Mouse (Mus musculus) MEL (cell line): ENCODE data around the gene Gpr108. TPM values are rescaled to one million over a fixed set of nuclear protein-coding genes. Genes with fewer than 3 reads are reported as not detected.

Source experiments
- DNase-seq: peaks from one replicate; pipeline ENCODE4 v3.0.0; 2011; ENCODE audit warnings: low read depth, low spot score
- H3K27ac ChIP-seq: 2 replicates; pipeline ENCODE4 v1.5.1; 2012; ENCODE audit warnings: low read depth, mild to moderate bottlenecking, control low read depth, low read length, moderate library complexity; ENCODE audit not compliant: control insufficient read depth
- H3K27me3 ChIP-seq, 2 experiments: fragments of 150-350 bp in 1 of 2; sonication (generic) in 1 of 2; 2 replicates each; pipeline ENCODE4 v1.6.1; 2012; ENCODE audit warnings: low read length in 2 of 2, mild to moderate bottlenecking in 2 of 2, improper control_type of control experiment in 1 of 2, moderate library complexity in 1 of 2; ENCODE audit not compliant: insufficient read depth in 2 of 2, control insufficient read depth in 1 of 2
- H3K36me3 ChIP-seq, 2 experiments: 2 replicates each; pipeline ENCODE4 v1.6.1; 2012 to 2014; ENCODE audit warnings: low read length in 2 of 2, improper control_type of control experiment in 1 of 2, inconsistent platforms in 1 of 2, mild to moderate bottlenecking in 1 of 2; ENCODE audit not compliant: insufficient read depth in 2 of 2, control insufficient read depth in 1 of 2
- H3K4me1 ChIP-seq, 2 experiments: fragments of 150-350 bp in 1 of 2; sonication (generic) in 1 of 2; 2 replicates each; pipeline ENCODE4 v1.6.1; 2012; ENCODE audit warnings: low read length in 2 of 2, improper control_type of control experiment in 1 of 2, mild to moderate bottlenecking in 1 of 2; ENCODE audit not compliant: insufficient read depth in 2 of 2, control insufficient read depth in 1 of 2
- H3K4me3 ChIP-seq, 2 experiments: fragments of 150-350 bp in 1 of 2; sonication (generic) in 1 of 2; 2 replicates each; pipeline ENCODE4 v1.5.1; 2012; ENCODE audit warnings: low read depth in 2 of 2, low read length in 2 of 2, mild to moderate bottlenecking in 2 of 2, moderate library complexity in 2 of 2, control low read depth in 1 of 2, improper control_type of control experiment in 1 of 2; ENCODE audit not compliant: control insufficient read depth in 1 of 2, insufficient read depth in 1 of 2
- H3K79me2 ChIP-seq: 2 replicates; pipeline ENCODE4 v1.6.1; 2012; ENCODE audit warnings: mild to moderate bottlenecking, low read length, moderate library complexity; ENCODE audit not compliant: control insufficient read depth, poor library complexity, insufficient read depth
- H3K9ac ChIP-seq: 2 replicates; pipeline ENCODE4 v1.6.1; 2012; ENCODE audit warnings: low read depth, mild to moderate bottlenecking, control low read depth, low read length, moderate library complexity; ENCODE audit not compliant: control insufficient read depth, poor library complexity, severe bottlenecking
- H3K9me3 ChIP-seq: fragments of 150-350 bp; sonication (generic); replicated peaks from 2 replicates; pipeline ENCODE4 v1.6.1; 2012; ENCODE audit warnings: mild to moderate bottlenecking, low read length, improper control_type of control experiment, moderate library complexity; ENCODE audit not compliant: insufficient read depth
- BHLHE40 ChIP-seq: IDR thresholded peaks from 2 replicates; pipeline ENCODE4 v1.6.1; 2012; ENCODE audit warnings: low read depth, mild to moderate bottlenecking, inconsistent platforms, low read length, improper control_type of control experiment, borderline replicate concordance
- CHD1 ChIP-seq: IDR thresholded peaks from 2 replicates; pipeline ENCODE4 v1.6.1; 2012; ENCODE audit warnings: low read depth, mild to moderate bottlenecking, inconsistent platforms, low read length, improper control_type of control experiment
- CHD2 ChIP-seq: IDR thresholded peaks from 2 replicates; pipeline ENCODE4 v1.6.1; 2011; ENCODE audit warnings: low read length, improper control_type of control experiment
- ELF1 ChIP-seq: IDR thresholded peaks from 2 replicates; pipeline ENCODE4 v1.6.1; 2014; ENCODE audit warnings: low read depth, mild to moderate bottlenecking, inconsistent platforms, low read length, improper control_type of control experiment, moderate library complexity
- EP300 ChIP-seq, 2 experiments: IDR thresholded peaks; 2 replicates each; pipeline ENCODE4 v1.6.1; 2011; ENCODE audit warnings: improper control_type of control experiment in 2 of 2, low read length in 2 of 2, low read depth in 1 of 2, mild to moderate bottlenecking in 1 of 2
- GABPA ChIP-seq: IDR thresholded peaks from 2 replicates; pipeline ENCODE4 v1.6.1; 2012; ENCODE audit warnings: low read depth, mild to moderate bottlenecking, inconsistent platforms, low read length, improper control_type of control experiment, moderate library complexity
- GATA1 ChIP-seq: IDR thresholded peaks from 2 replicates; pipeline ENCODE4 v1.6.1; 2011; ENCODE audit warnings: low read depth, low read length, improper control_type of control experiment
- KAT2A ChIP-seq: conservative IDR thresholded peaks from 2 replicates; pipeline ENCODE4 v1.6.1; 2012; ENCODE audit warnings: low read depth, low read length, improper control_type of control experiment, inconsistent platforms
- MAX ChIP-seq: IDR thresholded peaks from 2 replicates; pipeline ENCODE4 v1.6.1; 2011; ENCODE audit warnings: low read length, improper control_type of control experiment
- MAZ ChIP-seq: IDR thresholded peaks from 2 replicates; pipeline ENCODE4 v1.6.1; 2012; ENCODE audit warnings: low read depth, mild to moderate bottlenecking, inconsistent platforms, low read length, improper control_type of control experiment
- MEF2A ChIP-seq: IDR thresholded peaks from 2 replicates; pipeline ENCODE4 v1.6.1; 2014; ENCODE audit warnings: low read depth, mild to moderate bottlenecking, inconsistent platforms, low read length, improper control_type of control experiment; ENCODE audit not compliant: poor library complexity, insufficient replicate concordance, severe bottlenecking; ENCODE audit errors: extremely low read depth
- MXI1 ChIP-seq: IDR thresholded peaks from 2 replicates; pipeline ENCODE4 v1.6.1; 2011; ENCODE audit warnings: mild to moderate bottlenecking, low read depth, low read length, improper control_type of control experiment
- MYC ChIP-seq: IDR thresholded peaks from 2 replicates; pipeline ENCODE4 v1.6.1; 2011; ENCODE audit warnings: low read depth, mild to moderate bottlenecking, low read length, improper control_type of control experiment, moderate library complexity
- NRF1 ChIP-seq: IDR thresholded peaks from 2 replicates; pipeline ENCODE4 v1.6.1; 2014; ENCODE audit warnings: low read depth, mild to moderate bottlenecking, inconsistent platforms, low read length, improper control_type of control experiment, moderate library complexity; ENCODE audit not compliant: poor library complexity, insufficient read depth, severe bottlenecking
- POLR2A ChIP-seq, 2 experiments: IDR thresholded peaks; 2 replicates each; pipeline ENCODE4 v1.6.1; 2011 to 2012; ENCODE audit warnings: low read length in 2 of 2, mild to moderate bottlenecking in 2 of 2, control low read depth in 1 of 2, improper control_type of control experiment in 1 of 2, low read depth in 1 of 2, moderate library complexity in 1 of 2; ENCODE audit not compliant: control insufficient read depth in 1 of 2, insufficient read depth in 1 of 2, poor library complexity in 1 of 2
- RAD21 ChIP-seq: IDR thresholded peaks from 2 replicates; pipeline ENCODE4 v1.6.1; 2011; ENCODE audit warnings: mild to moderate bottlenecking, low read depth, low read length, improper control_type of control experiment
- RCOR1 ChIP-seq: IDR thresholded peaks from 2 replicates; pipeline ENCODE4 v1.6.1; 2012; ENCODE audit warnings: low read depth, mild to moderate bottlenecking, inconsistent platforms, low read length, improper control_type of control experiment
- SIN3A ChIP-seq: IDR thresholded peaks from 2 replicates; pipeline ENCODE4 v1.6.1; 2012; ENCODE audit warnings: low read length, improper control_type of control experiment, inconsistent platforms
- SMC3 ChIP-seq: IDR thresholded peaks from 2 replicates; pipeline ENCODE4 v1.6.1; 2011; ENCODE audit warnings: low read depth, low read length, improper control_type of control experiment
- TAL1 ChIP-seq: IDR thresholded peaks from 2 replicates; pipeline ENCODE4 v1.6.1; 2012; ENCODE audit warnings: mild to moderate bottlenecking, inconsistent platforms, low read length, moderate library complexity, mixed read lengths
- TBP ChIP-seq: IDR thresholded peaks from 2 replicates; pipeline ENCODE4 v1.8.0; 2011; ENCODE audit warnings: low read depth, low read length, improper control_type of control experiment
- TCF12 ChIP-seq: IDR thresholded peaks from 2 replicates; pipeline ENCODE4 v1.6.1; 2014; ENCODE audit warnings: low read depth, mild to moderate bottlenecking, inconsistent platforms, low read length, improper control_type of control experiment, moderate library complexity
- USF1 ChIP-seq: IDR thresholded peaks from 2 replicates; pipeline ENCODE4 v1.6.1; 2014; ENCODE audit warnings: low read depth, mild to moderate bottlenecking, inconsistent platforms, low read length, improper control_type of control experiment, moderate library complexity
- ZKSCAN1 ChIP-seq: IDR thresholded peaks from 2 replicates; pipeline ENCODE4 v1.6.1; 2012; ENCODE audit warnings: low read depth, mild to moderate bottlenecking, inconsistent platforms, low read length, improper control_type of control experiment, moderate library complexity
- polyA plus RNA-seq, 2 experiments: library from polyadenylated mRNA; stranded (reverse) in 1 of 2; unstranded in 1 of 2; fragments of >175 nt in 1 of 2; fragments of >200 nt in 1 of 2; gene quantifications; 2 replicates each; pipeline versions ENCODE4 v1.2.1 to v1.2.4; 2012; ENCODE audit warnings: low replicate concordance in 2 of 2, low read depth in 1 of 2; ENCODE audit not compliant: insufficient read length in 2 of 2, insufficient read depth in 1 of 2, missing spikeins in 1 of 2
- total RNA-seq: library from RNA; depleted of rRNA; stranded (reverse); fragments of 300-350 nt; gene quantifications from 2 replicates; pipeline ENCODE4 v1.2.3, GENCODE M21; 2012

Gene Gpr108
- total and polyA plus RNA-seq, 3 experiments, result 21.8 to 35.9 TPM; not detected in 1

GRCm38 (mm10) chr17:57227468-57227867, 20.8 kb downstream of the Gpr108 start:
- Histone ChIP-seq H3K4me1 (peaks cover 4 to 24% of the 10 kb centered on the region in 2 experiments), H3K36me3 (peaks cover 0 to 16% of the 10 kb centered on the region in 2 experiments; a peak in 2 of 4 replicates), H3K27me3 (no peaks in the 10 kb centered on the region), H3K4me3 (no peak overlapping the region)
- TF ChIP-seq SMC3 (no peak), MAZ (no peak), CHD1 (no peak), TBP (no peak), NRF1 (no peak), TCF12 (no peak), MYC (no peak), BHLHE40 (no peak), MAX (no peak), MEF2A (no peak), SIN3A (no peak), GATA1 (no peak), CHD2 (no peak), POLR2A (IDR thresholded peaks at IDR 0.05; ENCODE audit: control insufficient read depth in 1 of 2, insufficient read depth in 1 of 2, low read depth in 1 of 2, low read length in 2 of 2, poor library complexity in 1 of 2) (no peak), ZKSCAN1 (no peak), MXI1 (no peak), RAD21 (no peak), KAT2A (no peak)
- TF ChIP-seq, all 39 proteins: peak for 0
- no peak overlapping the region for H3K9ac ChIP-seq
- H3K27ac ChIP-seq, result no peak overlapping the region
- H3K9me3 ChIP-seq, result no peaks in the 10 kb centered on the region
- DNase-seq, result no peak
- H3K79me2 ChIP-seq, result no peaks in the 10 kb centered on the region

- peaks cover 0 to 10% of the 10 kb centered on the region in 2 experiments; a peak in 2 of 4 replicates for H3K36me3 ChIP-seq
- no peaks in the 10 kb centered on the region for H3K79me2 ChIP-seq
- no peak overlapping the region for H3K4me3 ChIP-seq
- H3K4me1 ChIP-seq, result peaks cover 0 to 23% of the 10 kb centered on the region in 2 experiments; a peak in 2 of 4 replicates
- H3K27me3 ChIP-seq, result no peaks in the 10 kb centered on the region
- H3K9me3 ChIP-seq, result no peaks in the 10 kb centered on the region
- no peak overlapping the region for H3K27ac ChIP-seq
- peak overlapping the region; percentile 20 for H3K9ac ChIP-seq
- TF ChIP-seq SIN3A (peak; percentile 66; the same call in 1 of the 2 replicates), BHLHE40 (peak; percentile 88), NRF1 (no peak), MYC (no peak; the same call in 1 of the 2 replicates), ELF1 (0 out of 2 replicates have a peak, but pooled peaks have one; percentile 32), USF1 (no peak), TAL1 (0 out of 2 replicates have a peak, but pooled peaks have one; percentile 18), GATA1 (peak; percentile 85), RCOR1 (peak; percentile 40; the same call in 1 of the 2 replicates), GABPA (no peak), EP300 (IDR thresholded peaks at IDR 0.05; ENCODE audit: low read depth in 1 of 2, low read length in 2 of 2) (peak; percentile 75 to 86), SMC3 (no peak)
- peak; percentile 73 for DNase-seq
Observed at GRCm38 (mm10) chr17:57223313-57223712, 24.9 kb downstream of the Gpr108 start.
